Mouse (Mus musculus) hindbrain, embryonic 11.5 days (tissue): ENCODE measurements around the gene Gtf2ird1. TPM values are rescaled to one million over a fixed set of nuclear protein-coding genes. Genes with fewer than 3 reads are reported as not detected.

Experiments
- ATAC-seq: fragments of 200-750 bp; cut with Nextera tagmentation; 2 replicates; pipeline ENCODE4 v1.8.0; 2017; ENCODE audit warnings: mild to moderate bottlenecking, moderate TSS enrichment, moderate library complexity; ENCODE audit not compliant: low FRiP score
- DNase-seq: peaks from one replicate; pipeline ENCODE4 v3.0.0-alpha.2; 2015; ENCODE audit warnings: low spot score
- H3K27ac ChIP-seq: fragments of 300-500 bp; sonication (generic); 2 replicates; pipeline ENCODE4 v1.5.1; 2014; ENCODE audit warnings: mild to moderate bottlenecking, low read depth, low read length
- H3K27me3 ChIP-seq: fragments of 300-500 bp; sonication (generic); 2 replicates; pipeline ENCODE4 v1.6.1; 2014; ENCODE audit warnings: mild to moderate bottlenecking, low read length, moderate library complexity, mixed read lengths; ENCODE audit not compliant: control insufficient read depth, insufficient read depth
- H3K36me3 ChIP-seq: fragments of 300-500 bp; sonication (generic); 2 replicates; pipeline ENCODE4 v1.6.1; 2014; ENCODE audit warnings: mild to moderate bottlenecking, low read length, moderate library complexity, mixed read lengths; ENCODE audit not compliant: control insufficient read depth, insufficient read depth
- H3K4me1 ChIP-seq: fragments of 300-500 bp; sonication (generic); replicated peaks from 2 replicates; pipeline ENCODE4 v1.6.1; 2014; ENCODE audit warnings: low read length, mixed read lengths; ENCODE audit not compliant: control insufficient read depth, insufficient read depth
- H3K4me2 ChIP-seq: fragments of 300-500 bp; sonication (generic); replicated peaks from 2 replicates; pipeline ENCODE4 v1.6.1; 2014; ENCODE audit warnings: mild to moderate bottlenecking, low read depth, low read length
- H3K4me3 ChIP-seq: fragments of 300-500 bp; sonication (generic); 2 replicates; pipeline ENCODE4 v1.5.1; 2014; ENCODE audit warnings: low read depth, low read length
- H3K9ac ChIP-seq: fragments of 300-500 bp; sonication (generic); 2 replicates; pipeline ENCODE4 v1.6.1; 2014; ENCODE audit warnings: low read depth, low read length
- H3K9me3 ChIP-seq: fragments of 300-500 bp; sonication (generic); 2 replicates; pipeline ENCODE4 v1.6.1; 2016; ENCODE audit warnings: low read length; ENCODE audit not compliant: control insufficient read depth
- WGBS: fragments of 180-500 bp; shearing (Covaris S2); extraction: QIAGEN DNeasy Blood & Tissue Kit; methylation state at CpG from one replicate; pipeline ENCODE4 v1.1.7; 2014; 5-methylcytosine and 5-hydroxymethylcytosine counted together
- polyA plus RNA-seq: library from polyadenylated mRNA; unstranded; fragments of >200 nt; fragmentation: Nextera tagmentation; extraction: Ambion mirVana; gene quantifications from 2 replicates; pipeline ENCODE4 v1.2.1, GENCODE M21; 2014

Gtf2ird1 gene
- polyA plus RNA-seq, 1 experiment from 2014 or later: 69.3 TPM

- Histone ChIP-seq H3K27ac (no peak overlapping the region), H3K27me3 (no peaks in the 10 kb centered on the region), H3K4me2 (no peak overlapping the region), H3K4me1 (no peaks in the 10 kb centered on the region), H3K36me3 (no peaks in the 10 kb centered on the region), H3K9ac (no peak overlapping the region), H3K4me3 (no peak overlapping the region), H3K9me3 (no peaks in the 10 kb centered on the region)
- 68% methylated on average over 9 of the region's 9 CpGs for WGBS
- ATAC-seq: no peak
- DNase-seq: no peak
These were observed 35.5 kb downstream of the Gtf2ird1 start for GRCm38 (mm10) chr5:134421061-134421460.

- 95% methylated on average over 5 of the region's 5 CpGs for WGBS
- Histone ChIP-seq H3K9me3 (no peaks in the 10 kb centered on the region), H3K27me3 (no peaks in the 10 kb centered on the region), H3K4me1 (no peaks in the 10 kb centered on the region), H3K4me2 (no peak overlapping the region), H3K9ac (no peak overlapping the region), H3K27ac (no peak overlapping the region), H3K36me3 (peaks cover 4% of the 10 kb centered on the region; the same call in 1 of the 2 replicates), H3K4me3 (no peak overlapping the region)
- DNase-seq: no peak
- ATAC-seq: no peak
These were observed 36.8 kb downstream of the Gtf2ird1 start for GRCm38 (mm10) chr5:134419700-134420099.

GRCm38 (mm10) chr5:134418315-134419074 lies 38.0 kb downstream of the Gtf2ird1 start:
- Histone ChIP-seq H3K4me3 (no peak overlapping the region), H3K36me3 (peaks cover 13% of the 10 kb centered on the region), H3K4me1 (no peaks in the 10 kb centered on the region), H3K9ac (no peak overlapping the region), H3K27me3 (no peaks in the 10 kb centered on the region), H3K27ac (no peak overlapping the region), H3K4me2 (no peak overlapping the region), H3K9me3 (no peaks in the 10 kb centered on the region)
- no peak for DNase-seq
- WGBS: 98% methylated on average over 6 of the region's 6 CpGs
- ATAC-seq: no peak

- H3K9me3 ChIP-seq: no peaks in the 10 kb centered on the region
- WGBS: 92% methylated on average over 2 of the region's 2 CpGs
- no peak overlapping the region for H3K4me2 ChIP-seq
- no peak overlapping the region for H3K4me3 ChIP-seq
- no peaks in the 10 kb centered on the region for H3K27me3 ChIP-seq
- peaks cover 25% of the 10 kb centered on the region for H3K36me3 ChIP-seq
- H3K4me1 ChIP-seq: no peaks in the 10 kb centered on the region
- ATAC-seq: no peak
- H3K27ac ChIP-seq: no peak overlapping the region
- H3K9ac ChIP-seq: no peak overlapping the region
- no peak for DNase-seq
These were observed 44.2 kb downstream of the Gtf2ird1 start for GRCm38 (mm10) chr5:134412341-134412740.

- Histone ChIP-seq H3K27ac (no peak overlapping the region), H3K36me3 (peaks cover 31% of the 10 kb centered on the region), H3K9ac (no peak overlapping the region), H3K4me2 (no peak overlapping the region), H3K27me3 (no peaks in the 10 kb centered on the region), H3K9me3 (no peaks in the 10 kb centered on the region), H3K4me1 (no peaks in the 10 kb centered on the region), H3K4me3 (no peak overlapping the region)
- no peak for ATAC-seq
- WGBS: 90% methylated on average over 7 of the region's 7 CpGs
- DNase-seq: no peak
These were observed 46.1 kb downstream of the Gtf2ird1 start for GRCm38 (mm10) chr5:134410307-134410836.

- DNase-seq (no peak), ATAC-seq (no peak)
- H3K27ac ChIP-seq: no peak overlapping the region
- no peaks in the 10 kb centered on the region for H3K27me3 ChIP-seq
- 95% methylated on average over 6 of the region's 6 CpGs for WGBS
- no peak overlapping the region for H3K4me3 ChIP-seq
- H3K9ac ChIP-seq: no peak overlapping the region
- no peaks in the 10 kb centered on the region for H3K9me3 ChIP-seq
- peaks cover 28% of the 10 kb centered on the region for H3K36me3 ChIP-seq
- no peaks in the 10 kb centered on the region for H3K4me1 ChIP-seq
- H3K4me2 ChIP-seq: no peak overlapping the region
These were observed 46.8 kb downstream of the Gtf2ird1 start for GRCm38 (mm10) chr5:134409606-134410306.

- H3K9ac ChIP-seq: no peak overlapping the region
- peaks cover 23% of the 10 kb centered on the region for H3K36me3 ChIP-seq
- no peak for ATAC-seq
- DNase-seq: no peak
- 91% methylated on average over 5 of the region's 5 CpGs for WGBS
- H3K27ac ChIP-seq: no peak overlapping the region
- H3K4me3 ChIP-seq: no peak overlapping the region
- H3K9me3 ChIP-seq: no peaks in the 10 kb centered on the region
- no peak overlapping the region for H3K4me2 ChIP-seq
- H3K4me1 ChIP-seq: no peaks in the 10 kb centered on the region
- no peaks in the 10 kb centered on the region for H3K27me3 ChIP-seq
These were observed 48.4 kb downstream of the Gtf2ird1 start for GRCm38 (mm10) chr5:134408119-134408518.

- H3K27ac ChIP-seq: no peak overlapping the region
- peaks cover 12% of the 10 kb centered on the region for H3K36me3 ChIP-seq
- 93% methylated on average over 18 of the region's 18 CpGs for WGBS
- H3K27me3 ChIP-seq: no peaks in the 10 kb centered on the region
- no peak for ATAC-seq
- DNase-seq: no peak
- no peak overlapping the region for H3K4me3 ChIP-seq
- no peaks in the 10 kb centered on the region for H3K4me1 ChIP-seq
- no peaks in the 10 kb centered on the region for H3K9me3 ChIP-seq
- no peak overlapping the region for H3K9ac ChIP-seq
- no peak overlapping the region for H3K4me2 ChIP-seq
These were observed 54.7 kb downstream of the Gtf2ird1 start for GRCm38 (mm10) chr5:134401841-134402240.
